Mouse (Mus musculus) adrenal gland, adult 18-20 months (tissue): Measurements from ENCODE around the gene Gdpd1. TPM values are rescaled to one million over a fixed set of nuclear protein-coding genes. Genes with fewer than 3 reads are reported as not detected.
"Not testable (repeated sequence)": the region's sequence is repeated elsewhere in the genome, so short reads cannot be mapped to it uniquely, and the experiment has no call there.

ENCODE experiments used
- DNase-seq, 2 experiments: peaks; one replicate each; pipeline ENCODE4 v3.0.0; 2021 to 2022; ENCODE audit warnings: low spot score in 2 of 2
- total RNA-seq, 2 experiments: library from RNA; stranded (reverse); gene quantifications; 1 replicate in 1 of 2; 2 replicates in 1 of 2; pipeline ENCODE4 v1.2.3; 2021

Gene Gdpd1
- total RNA-seq, 2 experiments from 2014 or later: 3.7 to 6.3 TPM

DNA sequence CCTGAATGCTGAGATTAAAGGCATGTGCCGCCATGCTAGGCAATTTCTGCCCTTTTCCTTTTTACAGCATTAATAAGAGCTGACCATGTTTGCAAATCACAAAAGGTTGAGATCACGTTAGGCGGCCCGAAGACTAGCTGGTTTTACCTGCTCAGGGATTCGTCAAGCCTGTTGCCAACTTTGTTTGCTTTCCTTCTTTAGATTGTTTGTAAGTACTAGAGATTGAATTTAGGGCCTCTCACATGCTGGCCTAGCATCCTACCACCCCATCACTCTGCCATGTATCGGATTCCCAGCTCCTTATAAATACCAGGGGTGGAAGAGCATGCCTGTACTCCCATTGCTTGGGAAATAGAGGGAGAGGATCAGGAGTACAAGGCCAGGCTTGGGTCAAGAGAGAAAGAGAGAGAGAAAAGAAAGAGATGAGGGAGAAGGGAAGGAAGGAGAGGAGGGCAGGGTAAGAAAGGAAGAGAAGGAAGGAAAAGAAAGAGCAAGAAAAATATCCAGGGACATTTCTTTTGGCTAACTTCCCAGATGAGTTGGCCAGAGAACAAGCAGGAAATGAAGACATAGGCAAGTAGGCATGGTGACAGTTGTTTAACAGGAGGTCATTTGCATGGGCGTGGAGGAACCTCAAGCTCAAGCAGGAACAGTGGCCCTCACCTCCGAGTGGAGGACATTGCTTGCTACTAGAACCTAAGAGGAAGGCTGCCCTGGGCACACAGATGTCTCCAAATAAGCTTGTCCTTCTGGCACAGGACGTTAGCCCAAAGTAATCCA, 47.6 kb downstream of the Gdpd1 start:
- no peak for DNase-seq

DNA sequence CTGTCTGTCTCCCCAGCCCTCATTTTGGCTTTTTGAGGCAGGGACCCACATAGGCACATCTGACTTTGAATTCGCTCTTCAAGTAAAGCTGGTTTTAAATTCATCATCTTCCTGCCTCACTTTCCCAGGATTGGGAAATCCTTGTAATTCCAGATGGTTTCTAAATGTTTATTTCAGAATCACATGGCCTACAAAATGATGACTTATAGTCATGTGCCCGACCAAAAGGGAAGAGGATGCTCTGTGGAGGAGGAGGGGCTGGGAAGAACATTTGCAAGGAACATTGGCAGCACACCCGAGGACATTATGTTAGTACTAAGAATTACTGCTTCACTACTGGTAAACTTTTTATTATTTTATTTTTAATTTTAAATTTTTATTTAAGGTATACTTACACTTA, 48.5 kb downstream of the Gdpd1 start:
- DNase-seq: no peak

DNA sequence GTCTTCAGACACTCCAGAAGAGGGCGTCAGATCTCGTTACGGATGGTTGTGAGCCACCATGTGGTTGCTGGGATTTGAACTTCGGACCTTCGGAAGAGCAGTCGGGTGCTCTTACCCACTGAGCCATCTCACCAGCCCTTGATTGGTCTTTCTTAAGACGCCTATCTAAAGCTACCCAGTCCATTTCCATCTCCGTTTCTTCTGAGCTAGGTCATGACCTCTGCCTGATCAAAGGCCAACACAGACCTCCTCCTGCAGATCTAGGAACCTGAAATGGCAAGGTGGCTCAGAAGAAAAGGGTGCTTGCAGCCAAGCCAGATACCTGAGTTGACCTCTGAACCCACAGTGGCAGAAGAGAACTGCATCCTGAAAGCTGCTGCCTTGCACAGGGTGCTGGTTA, 50.6 kb downstream of the Gdpd1 start:
- DNase-seq: not testable (repeated sequence)

DNA sequence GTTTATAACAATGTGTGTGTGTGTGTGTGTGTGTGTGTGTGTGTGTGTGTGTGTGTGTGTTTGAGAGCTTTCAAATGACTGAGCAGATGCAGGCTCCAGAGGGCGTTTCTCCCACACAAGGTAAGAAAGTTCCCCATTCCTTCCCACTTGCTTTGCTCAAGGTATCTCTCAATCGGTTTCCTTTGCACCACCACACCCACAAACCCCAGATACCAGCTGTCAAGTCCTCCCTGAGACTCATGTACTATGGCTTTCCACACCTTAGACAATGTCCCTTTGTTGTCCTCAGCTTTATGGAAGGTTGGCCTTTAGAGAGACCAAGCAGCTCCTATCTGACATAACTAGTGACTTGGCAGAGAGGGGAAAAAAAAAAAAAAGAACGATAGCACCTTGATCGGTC, 51.1 kb downstream of the Gdpd1 start:
- DNase-seq: no peak

DNA sequence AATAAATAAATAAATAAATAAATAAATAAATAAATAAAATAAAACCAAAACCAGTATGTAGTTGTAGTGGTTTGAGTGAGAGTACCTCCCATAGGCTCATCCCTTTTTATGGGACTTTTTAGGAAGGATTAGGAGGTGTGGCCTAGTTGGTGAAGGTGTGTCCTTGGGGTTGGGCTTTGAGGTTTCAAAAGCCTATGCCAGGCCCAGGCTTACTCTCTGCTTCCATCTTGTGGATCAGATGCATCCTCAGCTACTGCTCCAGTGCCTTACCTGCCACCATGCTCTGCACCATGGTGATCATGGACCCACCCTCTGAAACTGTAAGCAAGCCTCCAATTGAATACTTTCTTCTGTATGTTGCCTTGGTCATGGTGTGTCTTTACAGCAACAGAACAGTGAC, 52.3 kb downstream of the Gdpd1 start:
- DNase-seq: no peak

DNA sequence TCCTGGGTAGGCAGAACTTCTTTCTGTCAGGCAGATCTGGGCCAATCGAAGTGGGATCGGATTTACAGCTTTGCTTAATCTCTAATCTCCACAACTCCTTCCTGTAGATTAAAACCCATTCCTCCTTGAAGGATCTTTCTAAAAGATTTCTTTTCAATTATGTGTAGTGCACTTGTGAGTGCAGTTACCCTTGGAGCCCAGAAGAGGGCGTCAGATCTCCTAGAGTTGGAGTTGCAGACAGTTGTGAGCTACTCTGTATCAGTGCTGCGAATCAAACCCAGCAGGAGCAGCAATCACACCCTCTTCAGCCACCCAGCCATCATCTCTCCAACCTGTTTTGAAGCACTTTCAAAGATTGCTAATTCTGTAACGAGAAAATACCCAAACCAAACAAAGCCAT, 53.4 kb downstream of the Gdpd1 start:
- DNase-seq: no peak

DNA sequence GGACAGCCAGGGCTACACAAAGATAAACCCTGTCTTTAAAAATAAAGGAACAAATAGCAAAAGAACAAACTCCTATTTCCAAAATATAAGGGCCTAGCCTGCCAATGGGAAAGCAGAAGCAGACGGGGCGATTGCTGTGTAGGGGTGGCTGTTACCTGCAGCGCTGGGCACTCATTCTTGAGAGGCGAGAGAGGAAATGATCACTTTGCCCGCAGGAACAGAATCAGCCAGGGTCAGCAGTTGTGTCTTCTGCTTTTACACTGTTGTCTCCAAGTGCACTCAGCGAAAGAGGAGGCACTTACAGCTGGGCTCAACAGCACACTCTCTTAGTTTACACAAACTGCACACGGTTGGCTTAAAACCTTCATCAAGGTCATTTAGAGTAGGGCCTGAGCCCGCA, 54.4 kb downstream of the Gdpd1 start:
- no peak for DNase-seq

DNA sequence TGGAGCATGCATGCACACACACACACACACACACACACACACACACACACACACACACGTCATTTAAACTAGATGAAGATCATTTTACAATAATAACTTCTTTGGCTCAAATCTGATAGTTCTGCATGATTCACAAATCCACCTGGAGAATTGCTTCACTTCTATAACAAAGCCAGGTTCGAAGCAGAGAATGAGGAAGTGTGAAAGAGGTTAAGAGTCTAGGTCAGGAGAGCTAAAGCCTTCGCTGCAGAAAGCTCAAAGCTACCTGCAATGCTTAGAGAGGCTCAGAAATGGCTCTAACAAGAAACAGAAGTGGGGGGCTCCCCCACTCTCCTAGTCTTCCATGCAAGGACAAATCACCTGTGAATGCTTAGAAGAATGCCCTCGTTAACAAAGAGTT, 55.8 kb downstream of the Gdpd1 start:
- DNase-seq: no peak

DNA sequence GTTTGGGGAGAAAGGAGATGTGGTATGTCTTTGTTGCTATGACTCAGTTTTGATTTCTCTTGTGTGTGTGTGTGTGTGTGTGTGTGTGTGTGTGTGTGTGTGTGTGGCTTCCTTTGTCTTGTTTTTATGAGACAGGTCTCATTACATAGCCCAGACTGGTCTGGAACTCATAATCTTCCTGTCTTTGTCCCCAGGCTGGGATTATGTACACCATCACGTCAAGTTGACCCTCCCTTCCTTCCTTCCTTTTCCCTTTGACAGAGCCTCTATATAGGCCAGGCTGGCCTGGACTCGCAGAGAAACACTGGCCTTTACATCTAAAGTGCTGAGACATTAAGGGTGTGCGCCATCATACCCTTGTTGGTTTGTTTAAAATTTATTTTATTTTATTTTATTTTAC, 58.2 kb downstream of the Gdpd1 start:
- no peak for DNase-seq

DNA sequence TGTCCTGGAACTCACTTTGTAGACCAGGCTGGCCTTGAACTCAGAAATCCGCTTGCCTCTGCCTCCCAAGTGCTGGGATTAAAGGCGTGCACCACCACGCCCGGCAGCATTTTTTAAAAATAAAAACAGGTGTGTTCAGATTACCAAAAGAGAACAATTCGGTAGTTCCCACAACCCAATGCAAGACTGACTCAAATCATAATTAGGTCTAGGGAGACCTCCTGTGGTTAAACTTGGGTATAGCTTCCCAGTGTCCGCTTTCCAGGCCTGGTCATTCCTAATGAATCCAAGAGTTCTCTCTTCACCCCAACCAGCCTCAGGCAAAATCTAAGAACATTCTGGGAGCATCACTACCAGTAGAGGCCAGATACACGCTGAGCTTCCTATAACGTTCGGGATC, 63.4 kb downstream of the Gdpd1 start:
- peak in 1 of 2 experiments; percentile 48 for DNase-seq

DNA sequence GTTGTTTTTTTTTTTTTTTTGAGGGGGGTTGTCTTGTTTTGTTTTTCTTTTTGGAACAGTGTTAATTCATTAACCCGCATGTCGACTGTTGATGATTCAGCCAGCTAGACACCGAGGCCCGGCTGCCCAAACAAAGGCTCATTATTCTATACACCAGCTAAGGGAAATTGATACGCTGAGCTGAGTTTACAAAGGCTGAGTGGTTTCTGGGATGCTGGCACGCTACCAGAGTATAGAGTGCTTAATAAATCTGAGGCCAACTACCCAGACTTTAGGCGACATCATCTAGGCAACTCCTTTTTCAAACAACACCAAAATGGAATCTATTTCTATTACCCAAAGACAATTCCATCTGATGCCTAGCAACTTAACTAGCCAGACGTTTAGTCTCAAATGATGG, 66.5 kb downstream of the Gdpd1 start:
- no peak for DNase-seq

DNA sequence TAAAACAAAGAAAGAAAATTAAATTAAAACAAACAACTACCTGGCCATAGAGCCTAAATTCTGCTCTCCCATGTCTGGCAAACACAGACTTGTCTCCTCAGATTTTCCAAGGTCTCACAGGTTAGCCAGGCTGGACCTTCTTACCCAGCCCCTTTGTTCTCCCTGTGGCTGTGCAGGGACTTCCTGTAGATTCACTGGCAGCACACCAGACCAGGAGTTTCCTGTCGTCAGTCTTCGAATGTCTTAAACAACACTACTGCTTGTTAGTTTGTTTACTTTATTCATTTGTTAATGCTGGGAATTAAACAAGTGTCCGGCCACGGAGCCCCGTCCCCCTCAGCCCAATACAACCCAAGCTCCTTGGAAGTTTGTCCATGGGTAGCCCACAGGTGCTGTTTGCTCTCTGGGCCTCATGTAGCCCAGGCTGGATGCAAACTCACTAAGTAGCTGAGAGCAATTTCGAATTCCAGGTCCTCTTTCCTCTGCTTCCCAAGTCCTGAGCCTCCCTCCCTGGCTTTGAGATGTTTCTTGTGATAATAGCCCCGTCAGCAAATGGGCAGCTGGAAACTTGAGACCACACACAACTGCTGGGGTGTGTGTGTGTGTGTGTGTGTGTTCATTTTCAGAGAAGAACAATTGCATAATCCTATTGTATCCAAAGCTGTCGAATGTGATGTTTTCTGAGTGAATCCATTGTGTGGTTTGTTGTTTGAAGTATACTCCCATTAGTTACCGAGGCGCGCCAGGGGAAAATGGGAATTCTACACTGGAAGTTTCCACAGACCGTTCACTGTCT, 68.7 kb downstream of the Gdpd1 start:
- DNase-seq: no peak

DNA sequence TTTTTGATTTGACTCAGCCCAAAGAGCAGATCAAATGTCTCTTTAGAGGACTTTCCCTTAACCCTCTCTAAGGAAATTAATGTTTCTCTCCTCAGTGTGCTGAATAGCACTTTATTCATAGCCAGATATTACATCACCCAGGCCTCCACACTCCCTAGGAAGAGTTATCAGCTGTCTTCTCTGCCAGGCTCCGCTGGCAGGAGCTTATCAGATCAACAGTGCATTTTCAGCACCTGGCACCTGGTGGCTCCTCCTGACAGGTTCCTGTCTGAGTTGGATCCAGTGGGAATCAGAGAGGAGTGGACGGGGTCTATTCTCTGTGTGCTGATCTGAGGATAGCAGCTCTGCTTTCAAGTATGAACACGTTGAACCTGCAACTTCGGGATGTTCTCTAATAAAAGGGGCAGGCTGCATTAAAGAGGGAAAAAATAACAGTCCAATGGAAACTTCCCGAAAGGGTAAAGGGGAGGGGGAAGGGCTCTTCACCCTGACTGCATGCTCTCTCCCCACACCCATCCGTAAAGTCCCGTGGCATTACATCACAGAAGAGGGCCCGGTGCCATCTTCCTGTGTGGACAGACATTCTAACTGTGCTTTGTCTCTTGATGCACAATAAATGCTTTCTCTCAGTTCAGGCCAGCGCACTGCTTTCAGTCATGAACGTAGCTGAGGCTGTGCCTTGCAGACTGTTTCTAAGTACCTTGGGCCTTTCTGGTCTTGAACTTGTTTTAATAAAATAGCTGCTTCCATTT, 71.6 kb downstream of the Gdpd1 start:
- DNase-seq: no peak

DNA sequence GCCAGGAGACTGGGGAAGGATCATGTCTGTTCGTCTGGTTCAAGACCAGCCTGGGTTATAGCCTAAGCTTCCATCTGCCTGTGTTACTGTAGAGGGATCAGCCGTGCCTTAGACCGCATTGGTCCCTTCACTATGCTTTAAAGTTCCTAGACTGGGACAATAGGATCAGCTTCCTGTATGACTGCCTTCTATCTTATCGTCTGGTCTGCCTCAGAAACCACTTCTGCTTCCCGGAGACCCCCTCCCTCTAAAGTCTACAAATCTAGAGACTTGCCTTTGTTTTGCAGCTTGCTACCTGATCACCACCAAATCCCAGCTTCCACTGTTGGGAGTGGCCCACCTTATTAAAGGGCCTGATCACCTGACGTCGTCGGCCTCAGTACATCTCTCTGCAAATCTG, 72.6 kb downstream of the Gdpd1 start:
- DNase-seq: no peak

DNA sequence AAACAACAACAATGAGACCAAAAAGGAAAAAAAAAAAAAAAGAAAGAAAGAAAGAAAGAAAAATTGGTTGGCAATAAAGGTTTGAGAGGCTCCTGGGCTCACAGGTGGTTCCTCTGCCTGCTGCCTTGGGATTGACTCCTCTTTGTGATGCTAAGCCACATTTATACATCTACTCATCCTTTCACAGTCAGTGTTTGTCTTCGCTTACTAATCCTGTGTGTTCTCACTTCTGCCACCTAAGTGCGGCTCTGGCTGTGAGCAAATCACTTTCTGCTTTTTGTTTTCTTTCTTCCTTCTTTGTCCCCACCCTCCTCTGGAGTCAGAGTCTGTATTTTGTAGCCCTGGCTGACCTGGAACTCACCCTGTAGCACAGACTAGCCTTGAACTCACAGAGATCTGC, 77.6 kb downstream of the Gdpd1 start:
- DNase-seq: no peak

DNA sequence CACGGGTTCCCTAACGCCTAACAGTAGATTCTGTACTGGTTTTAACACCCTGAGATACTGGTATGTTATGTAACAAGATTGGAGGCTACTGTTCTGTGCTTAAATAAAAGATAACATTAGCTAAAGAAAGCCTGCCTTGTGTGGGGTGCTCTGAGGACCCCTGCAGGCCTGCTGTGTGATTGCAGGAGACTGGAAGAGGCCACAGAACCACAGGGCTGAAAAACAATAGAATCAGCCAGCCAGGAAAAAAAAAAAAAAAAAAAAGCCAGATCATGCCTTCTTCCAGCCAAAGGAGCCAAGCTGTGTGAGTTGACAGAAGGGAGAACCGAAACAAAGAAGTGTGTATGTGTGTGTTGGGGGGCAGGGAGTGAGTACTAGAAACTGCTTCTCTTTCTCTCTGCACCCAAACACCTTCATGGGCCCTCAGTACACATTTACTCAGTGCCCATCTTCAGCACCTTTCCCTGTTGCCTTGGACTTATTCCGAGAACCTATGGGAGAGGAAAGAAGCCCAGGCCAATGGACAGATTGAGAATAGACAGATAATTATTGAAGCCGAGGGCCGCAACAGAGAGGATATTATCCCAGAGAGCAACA, 78.1 kb downstream of the Gdpd1 start:
- peak; percentile 51 to 60 for DNase-seq

DNA sequence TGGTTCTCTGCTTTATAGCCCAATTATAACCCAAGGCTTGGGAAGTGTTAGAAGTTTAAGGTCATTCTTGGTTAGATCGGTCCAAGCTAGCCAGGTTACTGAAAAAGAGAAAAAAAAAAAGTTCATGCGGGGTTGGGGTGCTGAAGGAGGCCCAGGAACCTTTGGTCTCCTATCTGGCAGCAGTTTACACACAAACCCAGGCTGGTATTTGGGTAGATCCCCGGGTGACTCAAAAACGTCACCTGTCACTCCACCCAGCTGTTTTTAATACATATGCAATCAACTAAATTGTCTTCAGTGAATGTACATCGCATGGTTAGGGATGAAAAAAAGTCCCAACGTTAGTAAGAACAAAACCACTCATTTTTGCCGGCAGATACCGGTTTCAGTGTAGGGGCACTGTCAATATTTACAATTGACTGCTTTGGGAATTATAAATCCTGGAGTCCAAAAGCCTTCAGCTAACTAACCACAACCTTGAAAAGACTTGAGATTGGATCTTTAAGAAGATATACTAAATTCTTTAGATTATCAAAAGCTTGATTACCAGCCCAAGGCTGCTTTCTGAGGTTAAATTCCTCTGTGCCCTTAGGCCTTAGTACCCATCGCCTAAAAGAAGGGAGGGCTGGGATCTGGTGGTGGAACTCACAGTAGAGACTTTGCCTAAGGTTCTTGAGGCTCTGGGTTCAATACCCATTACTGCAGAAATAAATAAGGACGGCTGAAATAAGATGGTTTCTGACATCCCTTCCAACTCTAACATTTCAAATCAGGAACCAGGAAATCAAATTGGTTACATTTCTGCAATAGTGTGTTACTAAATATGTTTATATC, 78.9 kb downstream of the Gdpd1 start:
- no peak for DNase-seq

DNA sequence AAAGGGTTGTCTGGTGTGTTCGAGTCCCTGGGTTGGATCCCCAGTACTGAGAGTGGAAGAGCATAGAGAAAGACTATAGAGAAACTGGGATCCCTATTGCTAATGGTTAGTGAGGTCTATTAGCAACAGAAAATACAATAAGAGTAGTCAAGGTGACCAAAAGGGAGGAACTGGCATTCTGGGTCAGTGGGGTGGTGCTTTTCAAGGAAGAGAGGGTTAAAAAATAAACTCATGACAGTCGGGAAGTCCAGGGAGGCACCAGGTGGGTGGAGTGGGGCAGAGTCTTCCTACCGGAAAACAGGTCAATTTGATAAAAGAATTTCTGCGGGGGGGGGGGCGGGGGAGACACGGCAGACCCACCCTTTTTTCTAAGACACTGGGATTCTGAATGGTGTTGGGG, 79.5 kb downstream of the Gdpd1 start:
- DNase-seq: no peak

DNA sequence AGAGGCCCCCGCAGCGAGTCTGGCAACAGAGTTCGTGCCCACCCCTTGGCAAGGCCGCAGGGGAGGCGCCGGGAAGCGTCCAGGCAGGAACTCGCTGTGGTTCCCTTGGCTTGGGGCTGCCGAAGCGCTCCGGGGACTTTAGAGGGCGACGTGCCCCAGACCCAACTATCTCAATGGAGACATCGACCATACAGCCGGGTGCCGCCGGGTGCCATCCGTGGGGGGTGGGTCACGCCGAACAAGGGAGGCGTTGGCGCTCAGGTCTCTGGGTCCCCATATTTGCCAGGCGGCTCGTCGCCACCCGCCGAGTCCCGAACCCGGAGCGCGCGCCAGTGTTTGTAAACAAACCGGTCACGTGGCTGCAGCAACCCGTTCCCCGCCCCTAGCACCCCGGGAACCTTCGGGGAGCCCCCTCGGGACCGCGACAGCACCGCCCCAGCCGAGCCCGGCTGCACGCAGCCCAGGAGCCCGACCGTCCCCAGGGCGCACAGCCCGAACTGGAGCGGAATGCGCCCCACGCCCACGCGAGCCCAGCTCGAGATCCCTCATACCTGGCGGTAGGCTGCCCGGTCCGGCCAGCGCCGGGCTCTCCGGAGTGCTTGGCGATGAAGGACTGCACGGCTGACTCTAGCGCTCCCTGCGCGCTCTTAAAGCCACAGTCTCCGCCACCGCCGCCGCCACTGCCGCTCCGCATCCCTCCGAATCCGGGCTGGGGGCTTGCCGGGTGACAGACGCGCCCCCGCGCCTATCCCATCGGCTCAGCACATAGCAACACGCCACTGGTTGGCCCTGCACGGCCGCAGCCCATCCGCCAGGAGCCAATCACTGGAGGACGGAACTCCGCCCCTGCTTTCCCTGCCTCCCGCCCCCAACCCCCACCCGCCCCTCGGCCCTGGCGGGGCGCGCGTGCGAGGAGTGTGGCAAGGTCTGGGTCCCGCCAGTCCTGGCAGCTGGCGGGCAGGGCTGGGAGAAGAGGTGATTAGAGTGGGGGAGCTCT, 80.5 kb downstream of the Gdpd1 start, which contains the start of gene Ypel2:
Gene Ypel2 (minus strand): TSS at position 667 of the 997 bp plus-strand sequence.
- DNase-seq: peak; percentile 92 to 94
